In genomic region chr9:120963720-120964119, GRCm38 (mm10) we compare ENCODE assay signal across 26 mouse cellular contexts. TPM values are rescaled to one million over a fixed set of nuclear protein-coding genes. Genes with fewer than 3 reads are reported as not detected.
A peak's percentile ranks its signal among the peaks of the same experiment; 100 is the strongest.
DNase-seq lines count a peak whose midpoint lies in the region; ATAC-seq and TF ChIP-seq lines count a peak whose summit lies in the region.
"Had no signal": no experiment of that assay in that cellular context is flagged by ENCODE, and none has a peak within 500 bp of the region (broad histone marks: within the 10 kb centered on the region; RNA-seq: fewer than 3 reads in every experiment).

No protein-coding gene starts in this region.

- no peaks in the 10 kb centered on the region for H3K9me3 ChIP-seq in heart, embryonic 10.5 days
- H3K9me3 ChIP-seq in intestine, postnatal 0 days (ENCODE audit: control insufficient read depth) = no peaks in the 10 kb centered on the region
- H3K9me3 ChIP-seq in intestine, embryonic 15.5 days = no peaks in the 10 kb centered on the region
- no peaks in the 10 kb centered on the region for H3K9me3 ChIP-seq in limb, embryonic 15.5 days
- H3K9me3 ChIP-seq in limb, embryonic 10.5 days (replicated peaks) = no peaks in the 10 kb centered on the region
- H3K9me3 ChIP-seq: embryonic facial prominence, embryonic 10.5 days; embryonic facial prominence, embryonic 15.5 days; neural tube, embryonic 13.5 days had no signal

- CTCF ChIA-PET in Patski (lab: Charles Lee) = interaction anchor here (1.0 to 2.4 kb wide), 2 partner anchors 21 to 126 kb away, joined by 3 to 6 read pairs; no protein-coding TSS in a partner anchor

- in situ Hi-C loops in Patski (cut with MboI; ENCODE audit: low pct_unique_long_range_greater_than_20kb) = no loop called here

- 92% methylated on average over 3 of the region's 3 CpGs for WGBS in heart, embryonic 10.5 days
- 95% methylated on average over 3 of the region's 3 CpGs for WGBS in intestine, postnatal 0 days
- 90% methylated on average over 3 of the region's 3 CpGs for WGBS in intestine, embryonic 15.5 days
- WGBS in limb, embryonic 15.5 days = 89% methylated on average over 3 of the region's 3 CpGs
- 90% methylated on average over 3 of the region's 3 CpGs for WGBS in limb, embryonic 10.5 days

- no peak for TF ChIP-seq CTCF in intestine, postnatal 0 days (IDR thresholded peaks at IDR 0.05; ENCODE audit: low read depth)
- TF ChIP-seq CTCF in Patski (IDR thresholded peaks at IDR 0.05) = no peak

- no peak for ATAC-seq in intestine, postnatal 0 days
- no peak for ATAC-seq in intestine, embryonic 15.5 days
- ATAC-seq in limb, embryonic 15.5 days (ENCODE audit: insufficient number of reproducible peaks, low FRiP score, low TSS enrichment, low read depth) = no peak
- ATAC-seq in Patski = peak; percentile 55
- ATAC-seq: forebrain, embryonic 16.5 days; midbrain, embryonic 16.5 days had no signal

- H3K9ac ChIP-seq in intestine, postnatal 0 days (ENCODE audit: low read depth, low read length) = no peak overlapping the region
- H3K9ac ChIP-seq in intestine, embryonic 15.5 days = no peak overlapping the region
- H3K9ac ChIP-seq in limb, embryonic 15.5 days = no peak overlapping the region
- H3K9ac ChIP-seq: embryonic facial prominence, embryonic 15.5 days; hindbrain, embryonic 14.5 days; liver, embryonic 14.5 days; neural tube, embryonic 13.5 days had no signal

- H3K27me3 ChIP-seq in heart, embryonic 10.5 days (ENCODE audit: insufficient read depth, poor library complexity, severe bottlenecking) = no peaks in the 10 kb centered on the region
- H3K27me3 ChIP-seq in intestine, postnatal 0 days (replicated peaks; ENCODE audit: control insufficient read depth, insufficient read depth, low read length) = no peaks in the 10 kb centered on the region
- H3K27me3 ChIP-seq in intestine, embryonic 15.5 days (replicated peaks) = no peaks in the 10 kb centered on the region
- no peaks in the 10 kb centered on the region for H3K27me3 ChIP-seq in limb, embryonic 15.5 days
- H3K27me3 ChIP-seq in limb, embryonic 10.5 days (ENCODE audit: low read depth, poor library complexity, severe bottlenecking) = no peaks in the 10 kb centered on the region
- no peaks in the 10 kb centered on the region for H3K27me3 ChIP-seq in Patski
- H3K27me3 ChIP-seq: embryonic facial prominence, embryonic 15.5 days; neural tube, embryonic 13.5 days had no signal

- H3K27ac ChIP-seq in heart, embryonic 10.5 days = peak overlapping the region; percentile 44; the same call in 1 of the 2 replicates
- H3K27ac ChIP-seq in intestine, postnatal 0 days (ENCODE audit: low read depth, low read length) = 0 out of 2 replicates have a peak overlapping the region, but pooled peaks have one; percentile 4
- no peak overlapping the region for H3K27ac ChIP-seq in intestine, embryonic 15.5 days
- peak overlapping the region; percentile 43; the same call in 1 of the 2 replicates for H3K27ac ChIP-seq in limb, embryonic 15.5 days
- no peak overlapping the region for H3K27ac ChIP-seq in limb, embryonic 10.5 days
- H3K27ac ChIP-seq: embryonic facial prominence, embryonic 10.5 days; embryonic facial prominence, embryonic 15.5 days; hindbrain, embryonic 14.5 days; liver, embryonic 14.5 days; macrophage had no signal

- H3K4me3 ChIP-seq in heart, embryonic 10.5 days = no peak overlapping the region
- no peak overlapping the region for H3K4me3 ChIP-seq in intestine, postnatal 0 days (ENCODE audit: low read depth, low read length)
- H3K4me3 ChIP-seq in intestine, embryonic 15.5 days (replicated peaks) = no peak overlapping the region
- H3K4me3 ChIP-seq in limb, embryonic 15.5 days = no peak overlapping the region
- no peak overlapping the region for H3K4me3 ChIP-seq in limb, embryonic 10.5 days
- H3K4me3 ChIP-seq: embryonic facial prominence, embryonic 10.5 days; embryonic facial prominence, embryonic 15.5 days; neural tube, embryonic 13.5 days had no signal

- POLR2A ChIA-PET in Patski (lab: Charles Lee) = no interaction called here

- H3K4me2 ChIP-seq in intestine, postnatal 0 days (replicated peaks; ENCODE audit: low read depth) = no peak overlapping the region
- H3K4me2 ChIP-seq in intestine, embryonic 15.5 days (replicated peaks) = no peak overlapping the region
- H3K4me2 ChIP-seq in limb, embryonic 15.5 days = no peak overlapping the region
- H3K4me2 ChIP-seq: embryonic facial prominence, embryonic 15.5 days; hindbrain, embryonic 14.5 days; neural tube, embryonic 13.5 days had no signal

- H3K36me3 ChIP-seq in heart, embryonic 10.5 days = peaks cover 97% of the 10 kb centered on the region
- H3K36me3 ChIP-seq in intestine, postnatal 0 days (ENCODE audit: control insufficient read depth, insufficient read depth) = peaks cover 77% of the 10 kb centered on the region
- peaks cover 74% of the 10 kb centered on the region for H3K36me3 ChIP-seq in intestine, embryonic 15.5 days
- peaks cover 97% of the 10 kb centered on the region for H3K36me3 ChIP-seq in limb, embryonic 15.5 days
- peaks cover 99% of the 10 kb centered on the region for H3K36me3 ChIP-seq in limb, embryonic 10.5 days

- peaks cover 57% of the 10 kb centered on the region for H3K4me1 ChIP-seq in heart, embryonic 10.5 days
- no peaks in the 10 kb centered on the region for H3K4me1 ChIP-seq in intestine, postnatal 0 days (replicated peaks; ENCODE audit: control insufficient read depth, insufficient read depth, low read length)
- 0 out of 2 replicates have a peak, but pooled peaks cover 9% of the 10 kb centered on the region for H3K4me1 ChIP-seq in intestine, embryonic 15.5 days (replicated peaks)
- peaks cover 34% of the 10 kb centered on the region for H3K4me1 ChIP-seq in limb, embryonic 15.5 days
- no peaks in the 10 kb centered on the region for H3K4me1 ChIP-seq in limb, embryonic 10.5 days

- DNase-seq in heart, embryonic 10.5 days (ENCODE audit: low spot score) = no peak
- DNase-seq in heart, postnatal 4 days = no peak
- no peak for DNase-seq in limb, embryonic 10.5 days (ENCODE audit: low spot score)
- no peak for DNase-seq in Patski (ENCODE audit: low read depth, low spot score)
- no peak for DNase-seq in B cell, adult 2 months
- DNase-seq: adrenal gland, adult 8-10 months; cerebellum, adult 2 months; cerebellum, postnatal 14 days; heart, postnatal 14 days; kidney, adult 18-20 months; layer of hippocampus, postnatal 36 days; left cerebral cortex, postnatal 4 days; liver; lung, adult 2 months; right cerebral cortex, postnatal 4 days had no signal

RNA-seq across cellular contexts. Expression of gene Ctnnb1, which starts 34.7 kb away (rescaled TPM):
- polyA plus RNA-seq in heart, embryonic 10.5 days (2016; fragmentation: Nextera tagmentation; extraction: Ambion mirVana) = 390 and 445 TPM in 2 replicates
- total RNA-seq in heart, postnatal 4 days (2021) = 100 to 1,000 TPM; 632 to 676 TPM
- polyA plus RNA-seq in intestine, postnatal 0 days (2015; fragmentation: Nextera tagmentation; extraction: Ambion mirVana) = 363 and 364 TPM in 2 replicates
- polyA plus RNA-seq in intestine, embryonic 15.5 days (2015; fragmentation: Nextera tagmentation; extraction: Ambion mirVana) = 474 and 475 TPM in 2 replicates
- 567 and 601 TPM in 2 replicates for polyA plus RNA-seq in limb, embryonic 15.5 days (2015; fragmentation: Nextera tagmentation; extraction: Ambion mirVana)
- 583 and 698 TPM in 2 replicates for polyA plus RNA-seq in limb, embryonic 10.5 days (2016; fragmentation: Nextera tagmentation; extraction: Ambion mirVana)
- polyA plus RNA-seq in Patski (2021) = 651 TPM

Comparison
In these comparisons a context has a peak if more than half of its experiments do, and no peak if none do; other contexts are left out.
1. H3K27ac ChIP-seq: peak in heart, embryonic 10.5 days (single experiment), intestine, postnatal 0 days (single experiment) and limb, embryonic 15.5 days (single experiment); none in intestine, embryonic 15.5 days (single experiment) and limb, embryonic 10.5 days (single experiment).